Comparison of ENCODE assay signal across 21 mouse cellular contexts in genomic region chr13:94149006-94149405, GRCm38 (mm10).
"Had no signal": no experiment of that assay in that cellular context is flagged by ENCODE, and none has a peak within 500 bp of the region (broad histone marks: within the 10 kb centered on the region; RNA-seq: fewer than 3 reads in every experiment).

No protein-coding gene starts in this region.

- H3K36me3 ChIP-seq: limb, embryonic 13.5 days; liver, embryonic 12.5 days; liver, embryonic 15.5 days; lung, embryonic 15.5 days; midbrain, embryonic 12.5 days; midbrain, embryonic 15.5 days; neural tube, embryonic 12.5 days; neural tube, embryonic 15.5 days; stomach, embryonic 15.5 days had no signal

- H3K4me3 ChIP-seq: limb, embryonic 10.5 days; limb, embryonic 13.5 days; liver, embryonic 12.5 days; liver, embryonic 15.5 days; lung, embryonic 15.5 days; midbrain, embryonic 12.5 days; midbrain, embryonic 15.5 days; neural tube, embryonic 12.5 days; neural tube, embryonic 15.5 days; stomach, embryonic 15.5 days had no signal

- H3K27ac ChIP-seq: limb, embryonic 10.5 days; limb, embryonic 13.5 days; liver, embryonic 12.5 days; liver, embryonic 15.5 days; lung, embryonic 15.5 days; midbrain, embryonic 12.5 days; midbrain, embryonic 15.5 days; neural tube, embryonic 12.5 days; neural tube, embryonic 15.5 days; stomach, embryonic 15.5 days had no signal

- DNase-seq: kidney, adult 9 months; kidney, postnatal 14 days; kidney, postnatal 4 days; liver; lung, adult 18-20 months; lung, postnatal 14 days; right cerebral cortex, adult 18-20 months; right cerebral cortex, postnatal 14 days; right cerebral cortex, postnatal 4 days; spleen, adult 18-20 months; thymus, postnatal 36 days had no signal
